Mouse (Mus musculus) liver, adult 2 months (tissue): ENCODE data around the gene Anapc15.

Experiments used
- CTCF ChIP-seq: fragments of 200-500 bp; IDR thresholded peaks from 2 replicates; pipeline ENCODE4 v1.5.1; 2011; ENCODE audit warnings: low read depth, low read length, control low read depth
- POLR2A ChIP-seq: fragments of 200-500 bp; IDR thresholded peaks from 2 replicates; pipeline ENCODE4 v1.6.1; 2011; ENCODE audit warnings: low read length, control low read depth; ENCODE audit not compliant: insufficient read depth; ENCODE audit errors: extremely low read depth

DNA sequence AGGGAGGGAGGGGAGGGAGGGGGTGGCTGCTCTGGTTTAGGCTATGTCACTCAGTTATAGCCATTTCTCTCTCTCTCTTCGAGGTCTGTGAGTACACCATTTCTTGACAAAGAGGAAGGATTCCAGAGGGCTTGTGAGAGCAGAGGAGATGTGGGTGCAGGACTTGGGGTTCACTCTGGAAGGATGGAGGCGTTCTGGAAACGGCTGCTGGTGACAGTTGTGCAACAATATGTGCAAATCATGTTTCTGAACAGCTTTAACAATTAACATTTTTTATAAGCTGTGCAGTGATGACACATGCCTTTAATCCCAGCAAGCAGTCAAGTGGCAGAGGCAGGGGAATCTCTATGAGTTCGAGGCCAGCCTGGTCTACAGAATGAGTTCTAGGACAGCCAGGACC, 17.3 kb downstream of the Anapc15 start:
- TF ChIP-seq POLR2A (no peak), CTCF (no peak)
